Mouse (Mus musculus) CH12.LX (cell line): Measurements from ENCODE around the gene Urm1.

Source experiments
- CTCF ChIP-seq, 2 experiments: IDR thresholded peaks in 1 of 2; conservative IDR thresholded peaks in 1 of 2; 2 replicates each; pipeline ENCODE4 v1.5.1; 2011 to 2012; ENCODE audit warnings: low read depth in 2 of 2, low read length in 2 of 2, improper control_type of control experiment in 1 of 2, inconsistent platforms in 1 of 2, mild to moderate bottlenecking in 1 of 2, moderate library complexity in 1 of 2
- JUN ChIP-seq: IDR thresholded peaks from 2 replicates; pipeline ENCODE4 v1.6.1; 2011; ENCODE audit warnings: low read depth, mild to moderate bottlenecking, low read length, improper control_type of control experiment, moderate library complexity; ENCODE audit not compliant: insufficient read depth
- MAFK ChIP-seq: IDR thresholded peaks from 2 replicates; pipeline ENCODE4 v1.6.1; 2011; ENCODE audit warnings: low read length, improper control_type of control experiment; ENCODE audit not compliant: insufficient replicate concordance
- NELFE ChIP-seq: IDR thresholded peaks from 2 replicates; pipeline ENCODE4 v1.6.1; 2011; ENCODE audit warnings: low read depth, low read length, improper control_type of control experiment
- NRF1 ChIP-seq: IDR thresholded peaks from 2 replicates; pipeline ENCODE4 v1.6.1; 2014; ENCODE audit warnings: low read depth, mild to moderate bottlenecking, inconsistent platforms, low read length, improper control_type of control experiment, moderate library complexity
- POLR2A ChIP-seq: IDR thresholded peaks from 2 replicates; pipeline ENCODE4 v1.6.1; 2011; ENCODE audit warnings: low read depth, mild to moderate bottlenecking, improper control_type of control experiment, low read length
- RCOR1 ChIP-seq: conservative IDR thresholded peaks from 2 replicates; pipeline ENCODE4 v1.6.1; 2012; ENCODE audit warnings: low read depth, mild to moderate bottlenecking, inconsistent platforms, low read length, improper control_type of control experiment
- TBP ChIP-seq: conservative IDR thresholded peaks from 2 replicates; pipeline ENCODE4 v1.6.1; 2011; ENCODE audit warnings: low read depth, low read length, improper control_type of control experiment
- TCF12 ChIP-seq: IDR thresholded peaks from 2 replicates; pipeline ENCODE4 v1.6.1; 2014; ENCODE audit warnings: low read depth, mild to moderate bottlenecking, inconsistent platforms, low read length, improper control_type of control experiment
- ZC3H11A ChIP-seq: IDR thresholded peaks from 2 replicates; pipeline ENCODE4 v1.6.1; 2012; ENCODE audit warnings: low read depth, mild to moderate bottlenecking, inconsistent platforms, low read length, improper control_type of control experiment
- ZKSCAN1 ChIP-seq: IDR thresholded peaks from 2 replicates; pipeline ENCODE4 v1.6.1; 2012; ENCODE audit warnings: low read depth, inconsistent platforms, low read length, improper control_type of control experiment, borderline replicate concordance

DNA sequence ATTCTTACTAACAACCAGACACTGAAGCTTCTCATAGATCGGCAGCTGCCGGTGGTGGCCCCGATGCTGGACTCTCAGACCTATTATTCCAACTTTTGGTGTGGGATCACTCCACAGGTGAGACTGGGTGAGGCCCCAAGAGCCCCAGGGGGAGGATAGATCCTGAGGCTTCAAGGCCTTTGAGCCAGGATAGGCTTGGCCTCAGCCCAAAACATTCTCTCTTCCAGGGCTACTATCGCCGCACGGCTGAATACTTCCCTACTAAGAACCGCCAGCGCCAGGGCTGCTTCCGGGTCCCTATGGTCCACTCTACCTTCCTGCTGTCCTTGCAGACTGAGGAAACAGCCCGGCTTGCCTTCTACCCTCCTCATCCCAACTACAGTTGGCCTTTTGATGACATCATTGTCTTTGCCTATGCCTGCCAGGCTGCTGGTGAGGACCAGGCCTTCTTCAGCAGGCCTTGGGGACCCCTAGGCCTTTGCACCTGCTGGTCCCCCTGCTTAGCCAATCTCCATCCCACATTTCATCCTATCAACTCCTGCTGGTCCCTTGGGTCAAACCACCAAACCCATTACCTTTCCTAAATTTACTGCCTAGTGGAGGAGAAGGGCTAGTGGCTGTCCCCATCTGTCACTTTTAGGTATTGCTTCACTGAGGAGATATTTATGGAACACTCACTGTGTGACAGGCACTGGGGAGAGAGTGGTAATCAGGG lies 52.9 kb downstream of the Urm1 start:
- no peak for TF ChIP-seq TBP
- TF ChIP-seq NRF1 = no peak
- no peak for TF ChIP-seq CTCF (conservative IDR thresholded peaks at IDR 0.05 in 1 of 2, IDR thresholded peaks at IDR 0.05 in 1 of 2; ENCODE audit: low read depth in 2 of 2, low read length in 2 of 2)
- TF ChIP-seq ZC3H11A = no peak
- TF ChIP-seq RCOR1 = no peak
- TF ChIP-seq JUN = no peak
- TF ChIP-seq MAFK = no peak
- no peak for TF ChIP-seq NELFE
- no peak for TF ChIP-seq ZKSCAN1
- TF ChIP-seq TCF12 = no peak
- TF ChIP-seq POLR2A = no peak
